Mouse (Mus musculus) hindbrain, embryonic 11.5 days (tissue): ENCODE measurements around the gene Ypel2. TPM values are rescaled to one million over a fixed set of nuclear protein-coding genes. Genes with fewer than 3 reads are reported as not detected.

Experiments used
- ATAC-seq: fragments of 200-750 bp; cut with Nextera tagmentation; 2 replicates; pipeline ENCODE4 v1.8.0; 2017; ENCODE audit warnings: mild to moderate bottlenecking, moderate TSS enrichment, moderate library complexity; ENCODE audit not compliant: low FRiP score
- DNase-seq: peaks from one replicate; pipeline ENCODE4 v3.0.0-alpha.2; 2015; ENCODE audit warnings: low spot score
- H3K27ac ChIP-seq: fragments of 300-500 bp; sonication (generic); 2 replicates; pipeline ENCODE4 v1.5.1; 2014; ENCODE audit warnings: mild to moderate bottlenecking, low read depth, low read length
- H3K27me3 ChIP-seq: fragments of 300-500 bp; sonication (generic); 2 replicates; pipeline ENCODE4 v1.6.1; 2014; ENCODE audit warnings: mild to moderate bottlenecking, low read length, moderate library complexity, mixed read lengths; ENCODE audit not compliant: control insufficient read depth, insufficient read depth
- H3K36me3 ChIP-seq: fragments of 300-500 bp; sonication (generic); 2 replicates; pipeline ENCODE4 v1.6.1; 2014; ENCODE audit warnings: mild to moderate bottlenecking, low read length, moderate library complexity, mixed read lengths; ENCODE audit not compliant: control insufficient read depth, insufficient read depth
- H3K4me1 ChIP-seq: fragments of 300-500 bp; sonication (generic); replicated peaks from 2 replicates; pipeline ENCODE4 v1.6.1; 2014; ENCODE audit warnings: low read length, mixed read lengths; ENCODE audit not compliant: control insufficient read depth, insufficient read depth
- H3K4me2 ChIP-seq: fragments of 300-500 bp; sonication (generic); replicated peaks from 2 replicates; pipeline ENCODE4 v1.6.1; 2014; ENCODE audit warnings: mild to moderate bottlenecking, low read depth, low read length
- H3K4me3 ChIP-seq: fragments of 300-500 bp; sonication (generic); 2 replicates; pipeline ENCODE4 v1.5.1; 2014; ENCODE audit warnings: low read depth, low read length
- H3K9ac ChIP-seq: fragments of 300-500 bp; sonication (generic); 2 replicates; pipeline ENCODE4 v1.6.1; 2014; ENCODE audit warnings: low read depth, low read length
- H3K9me3 ChIP-seq: fragments of 300-500 bp; sonication (generic); 2 replicates; pipeline ENCODE4 v1.6.1; 2016; ENCODE audit warnings: low read length; ENCODE audit not compliant: control insufficient read depth
- WGBS: fragments of 180-500 bp; shearing (Covaris S2); extraction: QIAGEN DNeasy Blood & Tissue Kit; methylation state at CpG from one replicate; pipeline ENCODE4 v1.1.7; 2014; 5-methylcytosine and 5-hydroxymethylcytosine counted together
- polyA plus RNA-seq: library from polyadenylated mRNA; unstranded; fragments of >200 nt; fragmentation: Nextera tagmentation; extraction: Ambion mirVana; gene quantifications from 2 replicates; pipeline ENCODE4 v1.2.1, GENCODE M21; 2014

Ypel2 gene
- polyA plus RNA-seq, 1 experiment from 2014 or later = 6.8 TPM

- H3K4me3 ChIP-seq = no peak overlapping the region
- no peaks in the 10 kb centered on the region for H3K4me1 ChIP-seq
- no peaks in the 10 kb centered on the region for H3K9me3 ChIP-seq
- H3K27ac ChIP-seq = no peak overlapping the region
- H3K4me2 ChIP-seq = no peak overlapping the region
- ATAC-seq = no peak
- H3K36me3 ChIP-seq = no peaks in the 10 kb centered on the region
- H3K9ac ChIP-seq = no peak overlapping the region
- H3K27me3 ChIP-seq = no peaks in the 10 kb centered on the region
- DNase-seq = no peak
- 82% methylated on average over 10 of the region's 10 CpGs for WGBS
Measured at GRCm38 (mm10) chr11:87002078-87002829, 8.7 kb upstream of the Ypel2 start.

- ATAC-seq (no peak), DNase-seq (no peak)
- no peak overlapping the region for H3K4me2 ChIP-seq
- H3K4me1 ChIP-seq = no peaks in the 10 kb centered on the region
- H3K4me3 ChIP-seq = no peak overlapping the region
- no peak overlapping the region for H3K27ac ChIP-seq
- H3K9ac ChIP-seq = no peak overlapping the region
- no peaks in the 10 kb centered on the region for H3K36me3 ChIP-seq
- no peaks in the 10 kb centered on the region for H3K27me3 ChIP-seq
- H3K9me3 ChIP-seq = no peaks in the 10 kb centered on the region
- WGBS = 85% methylated on average over 8 of the region's 8 CpGs
Measured at GRCm38 (mm10) chr11:87001217-87001616, 7.7 kb upstream of the Ypel2 start.

GRCm38 (mm10) chr11:86996266-86996665 is 2.8 kb upstream of the Ypel2 start:
- no peak for ATAC-seq
- H3K4me2 ChIP-seq = no peak overlapping the region
- H3K27ac ChIP-seq = no peak overlapping the region
- H3K9me3 ChIP-seq = no peaks in the 10 kb centered on the region
- H3K36me3 ChIP-seq = no peaks in the 10 kb centered on the region
- H3K9ac ChIP-seq = peak overlapping the region; percentile 47; the same call in 1 of the 2 replicates
- no peaks in the 10 kb centered on the region; the same call in none of the 2 replicates for H3K4me1 ChIP-seq
- no peaks in the 10 kb centered on the region for H3K27me3 ChIP-seq
- 48% methylated on average over 2 of the region's 2 CpGs for WGBS
- DNase-seq = no peak
- H3K4me3 ChIP-seq = no peak overlapping the region

GRCm38 (mm10) chr11:86995625-86996221 is 2.2 kb upstream of the Ypel2 start:
- peak overlapping the region; percentile 47; the same call in 1 of the 2 replicates for H3K9ac ChIP-seq

GRCm38 (mm10) chr11:86994791-86995624 is 1.5 kb upstream of the Ypel2 start:
- Histone ChIP-seq H3K27me3 (no peaks in the 10 kb centered on the region), H3K4me1 (peaks cover 5% of the 10 kb centered on the region), H3K4me3 (no peak overlapping the region), H3K27ac (no peak overlapping the region), H3K4me2 (no peak overlapping the region), H3K9me3 (no peaks in the 10 kb centered on the region), H3K36me3 (no peaks in the 10 kb centered on the region), H3K9ac (no peak overlapping the region)
- ATAC-seq (no peak), DNase-seq (no peak)
- 51% methylated on average over 10 of the region's 10 CpGs for WGBS

More at GRCm38 (mm10) chr11:86995625-86996221, 2.2 kb upstream of the Ypel2 start:
- WGBS = 33% methylated on average over 6 of the region's 6 CpGs
- ATAC-seq = no peak
- no peak overlapping the region; the same call in 1 of the 2 replicates for H3K4me2 ChIP-seq
- H3K4me3 ChIP-seq = no peak overlapping the region
- peaks cover under 1% of the 10 kb centered on the region for H3K4me1 ChIP-seq
- H3K27ac ChIP-seq = peak overlapping the region; percentile 54; the same call in 1 of the 2 replicates
- no peaks in the 10 kb centered on the region for H3K27me3 ChIP-seq
- no peaks in the 10 kb centered on the region for H3K36me3 ChIP-seq
- H3K9me3 ChIP-seq = no peaks in the 10 kb centered on the region
- DNase-seq = peak; percentile 79

- ATAC-seq (peak; percentile 1; the same call in 1 of the 2 replicates), DNase-seq (no peak)
- H3K9me3 ChIP-seq = no peaks in the 10 kb centered on the region
- peak overlapping the region; percentile 93 for H3K4me2 ChIP-seq
- H3K9ac ChIP-seq = 0 out of 2 replicates have a peak overlapping the region, but pooled peaks have one; percentile 27
- H3K4me3 ChIP-seq = no peak overlapping the region
- H3K36me3 ChIP-seq = no peaks in the 10 kb centered on the region
- 8% methylated on average over 6 of the region's 6 CpGs for WGBS
- peaks cover 5% of the 10 kb centered on the region for H3K4me1 ChIP-seq
- H3K27ac ChIP-seq = no peak overlapping the region
- H3K27me3 ChIP-seq = no peaks in the 10 kb centered on the region
Measured at GRCm38 (mm10) chr11:86994330-86994729, 823 bp upstream of the Ypel2 start.

- peak overlapping the region; percentile 88 for H3K4me3 ChIP-seq
- H3K4me1 ChIP-seq = peaks cover 5% of the 10 kb centered on the region
- peak overlapping the region; percentile 93 for H3K4me2 ChIP-seq
- H3K9me3 ChIP-seq = no peaks in the 10 kb centered on the region
- no peak for ATAC-seq
- WGBS = 3% methylated on average over 13 of the region's 13 CpGs
- no peak for DNase-seq
- no peak overlapping the region for H3K27ac ChIP-seq
- H3K27me3 ChIP-seq = no peaks in the 10 kb centered on the region
- no peaks in the 10 kb centered on the region for H3K36me3 ChIP-seq
- H3K9ac ChIP-seq = peak overlapping the region; percentile 75
Measured at GRCm38 (mm10) chr11:86992461-86992988, 982 bp downstream of the Ypel2 start.

GRCm38 (mm10) chr11:86991241-86991640 is 2.3 kb downstream of the Ypel2 start:
- Histone ChIP-seq H3K4me3 (no peak overlapping the region), H3K4me2 (no peak overlapping the region), H3K4me1 (peaks cover 5% of the 10 kb centered on the region), H3K27ac (no peak overlapping the region), H3K36me3 (no peaks in the 10 kb centered on the region), H3K9ac (no peak overlapping the region), H3K9me3 (no peaks in the 10 kb centered on the region), H3K27me3 (no peaks in the 10 kb centered on the region)
- no peak for ATAC-seq
- DNase-seq = no peak
- 86% methylated on average over 4 of the region's 4 CpGs for WGBS
